Mouse (Mus musculus): ENCODE measurements around the gene Trabd2b. TPM values are rescaled to one million over a fixed set of nuclear protein-coding genes. Genes with fewer than 3 reads are reported as not detected.

Trabd2b gene
- polyA plus RNA-seq, 1 experiment: 4.8 TPM

DNA sequence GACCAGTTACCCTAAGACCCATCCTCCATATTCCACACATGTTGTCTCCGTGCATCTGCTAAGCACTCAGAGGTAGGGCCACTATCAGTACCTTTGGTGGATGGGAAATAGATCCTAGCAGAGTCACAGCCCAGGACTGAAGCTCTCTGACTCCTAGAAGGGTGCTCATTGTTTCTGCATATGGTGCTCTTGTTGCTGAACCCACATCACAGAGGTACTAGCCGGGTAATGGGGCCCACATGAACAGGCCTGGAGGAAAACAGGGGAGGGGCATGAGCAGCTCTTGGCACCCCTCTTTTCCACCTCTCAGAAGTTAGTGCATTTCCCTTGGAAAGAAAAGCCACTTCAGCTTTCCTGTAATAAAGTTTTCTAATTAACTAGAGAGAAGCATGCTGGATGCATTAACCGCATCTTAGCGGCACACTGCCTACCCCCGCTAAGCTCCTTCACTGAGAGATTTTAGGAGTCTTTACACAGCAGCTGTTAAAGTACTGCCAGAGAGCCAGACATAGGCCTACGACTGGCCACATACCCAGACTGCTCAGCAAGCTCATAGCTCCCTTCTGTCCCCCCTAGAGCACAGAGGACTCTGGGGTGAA is 131.0 kb downstream of the Trabd2b start:
- 75% methylated on average over 6 of the region's 6 CpGs for WGBS
- Histone ChIP-seq H3K4me3 (replicated peaks; ENCODE audit: insufficient read depth, low read depth, low read length) (no peak overlapping the region), H3K4me1 (ENCODE audit: control insufficient read depth, insufficient read depth, low read length) (no peaks in the 10 kb centered on the region), H3K27ac (ENCODE audit: insufficient read depth, low read length) (no peak overlapping the region), H3K27me3 (ENCODE audit: control insufficient read depth, insufficient read depth, low read length) (no peaks in the 10 kb centered on the region)
- TF ChIP-seq POLR2A (IDR thresholded peaks at IDR 0.05; ENCODE audit: borderline replicate concordance, insufficient read depth, low read length) (no peak), CTCF (IDR thresholded peaks at IDR 0.05; ENCODE audit: borderline replicate concordance, insufficient read depth, low read depth, low read length) (no peak)
- DNase-seq: no peak

DNA sequence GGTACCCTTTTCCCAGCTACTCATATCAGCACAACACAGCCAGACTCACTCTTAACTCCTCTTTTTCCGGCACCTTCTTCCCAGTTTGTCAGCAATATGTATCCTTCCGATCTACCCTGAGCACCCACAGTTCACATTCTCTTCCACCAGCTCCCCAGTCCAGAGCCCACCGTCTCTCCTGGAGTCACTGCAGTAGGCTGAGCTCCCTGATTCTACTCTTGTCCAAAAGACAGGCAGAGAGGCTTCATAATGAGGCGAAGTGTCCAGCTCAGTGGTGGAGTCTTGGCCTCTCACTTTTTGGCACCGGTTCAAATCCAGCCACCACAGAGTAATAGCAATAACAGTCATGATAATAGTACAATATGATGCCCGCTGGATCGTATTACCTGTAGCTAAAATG is 133.5 kb downstream of the Trabd2b start:
- DNase-seq: no peak
- no peak overlapping the region for H3K27ac ChIP-seq (ENCODE audit: insufficient read depth, low read length)
- no peak for TF ChIP-seq CTCF (IDR thresholded peaks at IDR 0.05; ENCODE audit: borderline replicate concordance, insufficient read depth, low read depth, low read length)
- TF ChIP-seq POLR2A (IDR thresholded peaks at IDR 0.05; ENCODE audit: borderline replicate concordance, insufficient read depth, low read length): no peak
- WGBS: 87% methylated on average over 7 of the region's 7 CpGs
- no peaks in the 10 kb centered on the region for H3K4me1 ChIP-seq (ENCODE audit: control insufficient read depth, insufficient read depth, low read length)
- no peak overlapping the region for H3K4me3 ChIP-seq (replicated peaks; ENCODE audit: insufficient read depth, low read depth, low read length)
- H3K27me3 ChIP-seq (ENCODE audit: control insufficient read depth, insufficient read depth, low read length): no peaks in the 10 kb centered on the region

DNA sequence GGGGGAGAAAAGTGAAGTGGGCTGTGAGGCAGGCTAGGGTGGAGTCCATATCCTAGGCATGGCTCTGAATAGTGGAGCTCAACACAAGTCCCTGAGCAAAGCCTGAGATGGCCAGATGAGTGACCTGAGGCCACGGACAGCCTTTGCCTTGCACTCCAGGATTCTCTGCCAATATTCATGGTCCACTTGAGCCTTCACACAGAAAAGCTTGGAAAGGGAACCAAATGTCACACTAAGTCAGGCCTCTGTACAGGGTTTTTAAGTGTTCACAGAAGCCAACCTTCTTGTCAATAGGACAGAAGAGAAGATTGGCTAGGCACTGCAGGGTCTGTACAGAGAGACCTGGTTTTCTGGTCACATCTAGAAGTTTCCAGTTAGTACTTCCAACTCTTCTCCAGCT is 134.7 kb downstream of the Trabd2b start:
- Histone ChIP-seq H3K27ac (ENCODE audit: insufficient read depth, low read length) (no peak overlapping the region), H3K27me3 (ENCODE audit: control insufficient read depth, insufficient read depth, low read length) (no peaks in the 10 kb centered on the region), H3K4me3 (replicated peaks; ENCODE audit: insufficient read depth, low read depth, low read length) (no peak overlapping the region), H3K4me1 (ENCODE audit: control insufficient read depth, insufficient read depth, low read length) (no peaks in the 10 kb centered on the region)
- TF ChIP-seq CTCF (IDR thresholded peaks at IDR 0.05; ENCODE audit: borderline replicate concordance, insufficient read depth, low read depth, low read length) (no peak), POLR2A (IDR thresholded peaks at IDR 0.05; ENCODE audit: borderline replicate concordance, insufficient read depth, low read length) (no peak)
- WGBS: 7% methylated on average over 1 of the region's 1 CpGs
- no peak for DNase-seq

DNA sequence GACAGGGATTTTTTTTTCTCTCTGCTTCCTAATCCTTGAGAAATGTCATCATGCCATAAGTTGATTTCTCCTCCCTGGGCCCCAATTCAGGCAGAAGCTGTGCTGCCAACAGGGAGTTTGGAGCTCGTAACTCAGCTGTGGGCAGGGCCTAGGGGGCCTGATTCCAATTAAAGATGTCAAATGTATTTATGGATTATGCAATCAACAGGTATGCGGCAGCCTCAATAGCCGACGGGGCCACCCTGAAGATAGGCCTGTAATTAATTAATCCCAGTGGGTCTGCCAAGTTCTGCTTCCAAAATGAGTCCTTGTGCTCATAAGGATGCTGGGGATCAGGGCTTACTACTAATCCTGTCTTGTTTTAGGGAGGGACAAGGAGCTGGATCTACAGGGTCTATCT is 135.6 kb downstream of the Trabd2b start:
- TF ChIP-seq POLR2A (IDR thresholded peaks at IDR 0.05; ENCODE audit: borderline replicate concordance, insufficient read depth, low read length): no peak
- no peak for TF ChIP-seq CTCF (IDR thresholded peaks at IDR 0.05; ENCODE audit: borderline replicate concordance, insufficient read depth, low read depth, low read length)
- 30% methylated on average over 4 of the region's 4 CpGs for WGBS
- Histone ChIP-seq H3K4me1 (ENCODE audit: control insufficient read depth, insufficient read depth, low read length) (no peaks in the 10 kb centered on the region), H3K27me3 (ENCODE audit: control insufficient read depth, insufficient read depth, low read length) (no peaks in the 10 kb centered on the region), H3K4me3 (replicated peaks; ENCODE audit: insufficient read depth, low read depth, low read length) (no peak overlapping the region), H3K27ac (ENCODE audit: insufficient read depth, low read length) (no peak overlapping the region)
- DNase-seq: no peak

DNA sequence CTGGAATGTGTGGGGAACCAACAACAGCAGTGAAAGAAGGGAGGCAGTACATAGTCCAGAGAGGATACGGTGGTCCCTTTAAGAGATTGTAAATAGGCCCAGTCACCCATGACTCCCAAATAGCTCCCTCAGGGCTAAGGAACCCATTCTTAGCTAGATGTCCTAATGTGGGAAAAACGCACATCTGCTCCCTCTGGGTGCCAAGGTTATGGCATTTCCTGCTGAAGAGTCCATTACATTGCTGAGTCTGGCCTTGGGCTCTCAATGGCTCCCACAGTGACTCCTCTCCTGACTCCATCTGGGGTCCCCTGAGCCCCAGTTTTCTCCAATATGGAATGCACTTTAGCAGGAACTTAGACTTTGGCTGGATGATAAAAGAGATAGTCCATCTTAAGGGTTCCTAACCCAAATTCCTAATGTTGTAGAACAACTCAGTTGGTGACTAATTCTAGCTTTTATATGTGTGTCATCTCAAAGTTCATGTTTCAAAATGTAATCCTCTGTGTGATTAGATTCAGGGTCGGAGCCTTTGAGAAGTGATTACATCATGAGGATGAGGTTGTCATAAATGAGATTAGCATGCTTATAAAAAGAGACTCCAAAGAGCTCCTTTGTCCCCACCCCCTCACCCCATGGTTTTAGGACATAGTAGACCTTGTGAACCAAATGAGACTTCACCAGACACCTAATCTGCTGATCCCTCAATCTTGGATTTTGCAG is 139.1 kb downstream of the Trabd2b start:
- TF ChIP-seq CTCF (IDR thresholded peaks at IDR 0.05; ENCODE audit: borderline replicate concordance, insufficient read depth, low read depth, low read length) (no peak), POLR2A (IDR thresholded peaks at IDR 0.05; ENCODE audit: borderline replicate concordance, insufficient read depth, low read length) (no peak)
- Histone ChIP-seq H3K27me3 (ENCODE audit: control insufficient read depth, insufficient read depth, low read length) (no peaks in the 10 kb centered on the region), H3K27ac (ENCODE audit: insufficient read depth, low read length) (no peak overlapping the region), H3K4me1 (ENCODE audit: control insufficient read depth, insufficient read depth, low read length) (no peaks in the 10 kb centered on the region), H3K4me3 (replicated peaks; ENCODE audit: insufficient read depth, low read depth, low read length) (no peak overlapping the region)
- 61% methylated on average over 3 of the region's 3 CpGs for WGBS
- no peak for DNase-seq

DNA sequence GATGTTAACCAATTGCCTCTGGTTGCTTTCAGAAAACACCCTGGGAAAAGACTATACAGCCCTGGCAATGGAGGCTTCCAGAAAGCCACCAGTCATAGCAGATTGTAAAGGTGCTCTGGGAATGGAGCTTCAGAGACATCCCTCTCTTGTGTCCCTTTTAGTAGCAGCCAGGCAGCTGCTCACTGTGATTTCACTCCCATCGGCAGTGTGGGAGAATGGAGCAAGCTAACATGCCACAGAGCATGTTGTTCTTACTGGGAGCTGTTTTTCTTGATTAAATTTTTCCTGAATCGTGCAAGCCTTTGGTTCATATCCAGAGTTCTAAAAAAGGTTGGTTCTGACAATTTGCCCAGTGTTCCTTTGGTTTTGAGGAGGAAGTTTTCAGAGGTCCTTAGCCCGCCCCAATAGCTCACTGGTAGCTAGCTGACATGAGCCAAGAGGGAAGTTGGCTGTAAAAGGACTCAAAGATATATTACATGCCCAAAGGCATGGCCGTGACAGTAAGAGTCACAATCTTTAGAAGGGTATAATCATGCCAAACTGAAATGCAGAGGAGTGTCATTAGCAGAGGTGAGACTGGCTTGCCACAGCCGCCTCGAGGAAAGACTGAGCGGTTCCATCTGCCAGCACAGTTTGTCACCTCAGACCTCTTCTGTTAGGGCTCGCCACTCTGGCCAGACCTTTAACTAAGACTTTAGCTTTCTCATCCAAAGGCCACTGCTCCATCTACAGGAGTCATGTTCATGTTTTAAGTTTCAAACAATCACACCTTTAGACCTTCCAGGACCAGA is 141.3 kb downstream of the Trabd2b start:
- Histone ChIP-seq H3K27ac (ENCODE audit: insufficient read depth, low read length) (no peak overlapping the region), H3K4me1 (ENCODE audit: control insufficient read depth, insufficient read depth, low read length) (no peaks in the 10 kb centered on the region), H3K27me3 (ENCODE audit: control insufficient read depth, insufficient read depth, low read length) (no peaks in the 10 kb centered on the region), H3K4me3 (replicated peaks; ENCODE audit: insufficient read depth, low read depth, low read length) (no peak overlapping the region)
- WGBS: 49% methylated on average over 8 of the region's 8 CpGs
- no peak for DNase-seq
- TF ChIP-seq POLR2A (IDR thresholded peaks at IDR 0.05; ENCODE audit: borderline replicate concordance, insufficient read depth, low read length): no peak
- TF ChIP-seq CTCF (IDR thresholded peaks at IDR 0.05; ENCODE audit: borderline replicate concordance, insufficient read depth, low read depth, low read length): no peak

DNA sequence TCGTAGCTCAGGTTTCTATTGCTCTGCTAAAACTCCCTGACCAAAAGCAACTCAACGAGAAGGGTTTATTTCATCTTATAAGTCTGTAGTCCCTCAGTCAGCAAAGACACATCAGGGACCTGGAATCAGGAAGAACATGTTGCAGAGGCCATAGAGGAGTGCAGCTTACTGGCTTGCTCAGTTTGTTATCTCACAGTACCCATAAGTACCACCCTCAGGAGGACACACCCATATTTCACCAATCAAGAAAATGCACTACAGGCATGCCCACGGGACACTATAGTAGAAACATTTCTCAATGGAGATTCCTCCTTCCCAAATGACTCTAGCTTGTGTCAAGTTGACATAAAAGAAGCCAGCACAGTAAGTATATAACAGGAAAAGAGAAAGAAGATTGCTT is 143.0 kb downstream of the Trabd2b start:
- 94% methylated on average over 3 of the region's 3 CpGs for WGBS
- no peak for DNase-seq
- TF ChIP-seq CTCF (IDR thresholded peaks at IDR 0.05; ENCODE audit: borderline replicate concordance, insufficient read depth, low read depth, low read length): no peak
- TF ChIP-seq POLR2A (IDR thresholded peaks at IDR 0.05; ENCODE audit: borderline replicate concordance, insufficient read depth, low read length): no peak
- H3K4me3 ChIP-seq (replicated peaks; ENCODE audit: insufficient read depth, low read depth, low read length): no peak overlapping the region
- no peaks in the 10 kb centered on the region for H3K27me3 ChIP-seq (ENCODE audit: control insufficient read depth, insufficient read depth, low read length)
- H3K27ac ChIP-seq (ENCODE audit: insufficient read depth, low read length): no peak overlapping the region
- no peaks in the 10 kb centered on the region for H3K4me1 ChIP-seq (ENCODE audit: control insufficient read depth, insufficient read depth, low read length)
